Mouse (Mus musculus): Measurements from ENCODE around the gene D030056L22Rik.

Gene D030056L22Rik

GRCm38 (mm10) chr19:18731077-18731476 is 18.1 kb downstream of the D030056L22Rik start:
- no peak for DNase-seq (ENCODE audit: low spot score)

- no peak for DNase-seq (ENCODE audit: low spot score)
Measured at GRCm38 (mm10) chr19:18735901-18736300, 22.9 kb downstream of the D030056L22Rik start.

- DNase-seq (ENCODE audit: low spot score): no peak
Measured at GRCm38 (mm10) chr19:18739146-18739545, 26.2 kb downstream of the D030056L22Rik start.

GRCm38 (mm10) chr19:18743946-18744345 is 31.0 kb downstream of the D030056L22Rik start:
- DNase-seq (ENCODE audit: low spot score): no peak

- no peak for DNase-seq (ENCODE audit: low spot score)
Measured at GRCm38 (mm10) chr19:18746576-18747340, 33.8 kb downstream of the D030056L22Rik start.

GRCm38 (mm10) chr19:18747379-18747778 is 34.4 kb downstream of the D030056L22Rik start:
- no peak for DNase-seq (ENCODE audit: low spot score)

- DNase-seq (ENCODE audit: low spot score): peak; percentile 4
Measured at GRCm38 (mm10) chr19:18749598-18750339, 36.8 kb downstream of the D030056L22Rik start, which contains the start of gene Trpm6. Gene Trpm6, plus strand, starts transcription at chr19:18749983.

GRCm38 (mm10) chr19:18757191-18757590 is 44.2 kb downstream of the D030056L22Rik start:
- DNase-seq (ENCODE audit: low spot score): no peak

GRCm38 (mm10) chr19:18757706-18758105 is 44.7 kb downstream of the D030056L22Rik start:
- no peak for DNase-seq (ENCODE audit: low spot score)

GRCm38 (mm10) chr19:18758269-18758668 is 45.3 kb downstream of the D030056L22Rik start:
- no peak for DNase-seq (ENCODE audit: low spot score)

GRCm38 (mm10) chr19:18758916-18759315 is 45.9 kb downstream of the D030056L22Rik start:
- peak; percentile 2 for DNase-seq (ENCODE audit: low spot score)

GRCm38 (mm10) chr19:18766399-18766798 is 53.4 kb downstream of the D030056L22Rik start:
- DNase-seq (ENCODE audit: low spot score): no peak
